Mouse (Mus musculus) bone marrow macrophage, adult 2 months (primary cell): ENCODE data around the gene Kpna6.

Experiments
- CTCF ChIP-seq: IDR thresholded peaks from 2 replicates; pipeline ENCODE4 v1.5.1; 2012; ENCODE audit warnings: low read depth, mild to moderate bottlenecking, low read length, moderate library complexity
- POLR2A ChIP-seq: IDR thresholded peaks from 2 replicates; pipeline ENCODE4 v1.6.1; 2012; ENCODE audit warnings: mild to moderate bottlenecking, low read depth, low read length, borderline replicate concordance

GRCm38 (mm10) chr4:129697191-129697590 lies 24.6 kb upstream of the Kpna6 start:
- TF ChIP-seq CTCF = no peak
- no peak for TF ChIP-seq POLR2A
